Mouse (Mus musculus) embryonic fibroblast, embryonic 13.5 days (primary cell): Measurements from ENCODE around the gene Sytl5.

Experiments
- CTCF ChIP-seq: IDR thresholded peaks from 2 replicates; pipeline ENCODE4 v1.5.1; 2011; ENCODE audit warnings: mild to moderate bottlenecking, control low read depth, low read length, moderate library complexity, borderline replicate concordance; ENCODE audit not compliant: insufficient read depth
- POLR2A ChIP-seq: IDR thresholded peaks from 2 replicates; pipeline ENCODE4 v1.6.1; 2011; ENCODE audit warnings: low read depth, mild to moderate bottlenecking, control low read depth, low read length, moderate library complexity

DNA sequence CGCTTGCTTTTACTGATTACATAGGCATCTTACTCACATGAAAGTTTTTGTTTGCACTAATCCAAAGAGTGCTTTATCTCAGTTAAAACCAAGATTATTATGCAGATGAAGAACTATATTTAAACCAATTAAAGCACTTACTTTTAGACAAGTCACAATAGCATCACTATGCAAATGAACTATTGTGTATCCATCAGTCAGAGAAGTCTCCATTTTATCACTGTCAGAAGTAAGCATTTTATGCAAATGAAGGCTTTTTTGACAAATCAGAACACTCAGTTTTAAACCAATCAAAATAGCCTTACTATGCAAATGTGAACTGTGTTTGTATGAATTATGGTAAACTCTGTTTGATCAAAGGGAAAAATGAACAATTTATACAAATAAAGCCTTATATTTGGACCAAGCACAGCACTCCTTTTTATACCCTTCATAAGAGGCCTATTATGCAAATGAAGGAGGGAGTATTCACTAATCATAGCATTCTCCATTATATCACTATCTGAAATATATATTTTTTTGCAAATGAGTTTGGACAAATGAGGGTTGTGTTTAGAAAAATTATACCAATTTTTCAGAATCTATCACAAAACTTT, 122.4 kb downstream of the Sytl5 start:
- TF ChIP-seq POLR2A (no peak), CTCF (no peak)
